Mouse (Mus musculus): ENCODE measurements at regions not wholly inside any gene's neighbourhood (a gene's known extent, or its start where the extent isn't known, plus 50 kb on each side); places are given as distances from the start of the nearest gene placed in this dataset.

- peak; percentile 48; the same call in 1 of the 2 replicates for ATAC-seq (ENCODE audit: insufficient number of reproducible peaks, insufficient read depth, low FRiP score, low TSS enrichment)
- WGBS = 84% methylated on average over 1 of the region's 1 CpGs
- H3K9ac ChIP-seq = no peak overlapping the region
These were observed 162.6 kb upstream of the Nckap5 start for GRCm38 (mm10) chr1:126993061-126993640.

GRCm38 (mm10) chr1:126992441-126992840, 161.8 kb upstream of the Nckap5 start:
- H3K4me3 ChIP-seq = no peak overlapping the region
- H3K9ac ChIP-seq = no peak overlapping the region
- H3K9me3 ChIP-seq = no peaks in the 10 kb centered on the region
- H3K27ac ChIP-seq = no peak overlapping the region
- ATAC-seq (ENCODE audit: insufficient number of reproducible peaks, insufficient read depth, low FRiP score, low TSS enrichment) = no peak
- no peaks in the 10 kb centered on the region for H3K27me3 ChIP-seq
- no peaks in the 10 kb centered on the region for H3K4me1 ChIP-seq
- no peaks in the 10 kb centered on the region for H3K36me3 ChIP-seq
- 62% methylated on average over 4 of the region's 4 CpGs for WGBS
- H3K4me2 ChIP-seq (replicated peaks) = no peak overlapping the region

More at GRCm38 (mm10) chr1:126993061-126993640, 162.6 kb upstream of the Nckap5 start:
- Histone ChIP-seq H3K27me3 (no peaks in the 10 kb centered on the region), H3K4me3 (no peak overlapping the region), H3K4me2 (replicated peaks) (no peak overlapping the region), H3K36me3 (no peaks in the 10 kb centered on the region), H3K9me3 (no peaks in the 10 kb centered on the region), H3K27ac (no peak overlapping the region), H3K4me1 (no peaks in the 10 kb centered on the region)

- ATAC-seq (ENCODE audit: insufficient number of reproducible peaks, insufficient read depth, low FRiP score, low TSS enrichment) = no peak
- Histone ChIP-seq H3K4me1 (no peaks in the 10 kb centered on the region), H3K9me3 (no peaks in the 10 kb centered on the region), H3K27me3 (no peaks in the 10 kb centered on the region), H3K9ac (no peak overlapping the region), H3K4me2 (replicated peaks) (no peak overlapping the region), H3K4me3 (no peak overlapping the region), H3K27ac (no peak overlapping the region), H3K36me3 (no peaks in the 10 kb centered on the region)
- WGBS = 81% methylated on average over 5 of the region's 5 CpGs
These were observed 152.2 kb upstream of the Nckap5 start for GRCm38 (mm10) chr1:126982805-126983204.

GRCm38 (mm10) chr1:126980311-126980710, 149.7 kb upstream of the Nckap5 start:
- H3K4me2 ChIP-seq (replicated peaks) = no peak overlapping the region
- no peaks in the 10 kb centered on the region for H3K4me1 ChIP-seq
- 93% methylated on average over 14 of the region's 14 CpGs for WGBS
- no peak overlapping the region for H3K4me3 ChIP-seq
- H3K27me3 ChIP-seq = no peaks in the 10 kb centered on the region
- no peak for ATAC-seq (ENCODE audit: insufficient number of reproducible peaks, insufficient read depth, low FRiP score, low TSS enrichment)
- no peak overlapping the region for H3K9ac ChIP-seq
- no peak overlapping the region for H3K27ac ChIP-seq
- no peaks in the 10 kb centered on the region for H3K9me3 ChIP-seq
- no peaks in the 10 kb centered on the region for H3K36me3 ChIP-seq

GRCm38 (mm10) chr1:126973871-126974270, 143.3 kb upstream of the Nckap5 start:
- H3K4me1 ChIP-seq = no peaks in the 10 kb centered on the region
- H3K36me3 ChIP-seq = no peaks in the 10 kb centered on the region
- no peaks in the 10 kb centered on the region for H3K9me3 ChIP-seq
- no peak overlapping the region for H3K4me2 ChIP-seq (replicated peaks)
- H3K27me3 ChIP-seq = no peaks in the 10 kb centered on the region
- no peak overlapping the region for H3K4me3 ChIP-seq
- H3K9ac ChIP-seq = no peak overlapping the region
- 85% methylated on average over 1 of the region's 1 CpGs for WGBS
- no peak for ATAC-seq (ENCODE audit: insufficient number of reproducible peaks, insufficient read depth, low FRiP score, low TSS enrichment)
- H3K27ac ChIP-seq = no peak overlapping the region

- no peak overlapping the region for H3K4me2 ChIP-seq (replicated peaks)
- H3K9me3 ChIP-seq = no peaks in the 10 kb centered on the region
- H3K36me3 ChIP-seq = no peaks in the 10 kb centered on the region
- H3K4me3 ChIP-seq = no peak overlapping the region
- no peak overlapping the region for H3K9ac ChIP-seq
- H3K4me1 ChIP-seq = no peaks in the 10 kb centered on the region
- no peak for ATAC-seq (ENCODE audit: insufficient number of reproducible peaks, insufficient read depth, low FRiP score, low TSS enrichment)
- WGBS = 77% methylated on average over 10 of the region's 10 CpGs
- H3K27ac ChIP-seq = no peak overlapping the region
- no peaks in the 10 kb centered on the region for H3K27me3 ChIP-seq
These were observed 141.3 kb upstream of the Nckap5 start for GRCm38 (mm10) chr1:126971777-126972421.

GRCm38 (mm10) chr1:126971118-126971517, 140.5 kb upstream of the Nckap5 start:
- Histone ChIP-seq H3K4me3 (no peak overlapping the region), H3K27ac (no peak overlapping the region), H3K9me3 (no peaks in the 10 kb centered on the region), H3K4me2 (replicated peaks) (no peak overlapping the region), H3K36me3 (no peaks in the 10 kb centered on the region), H3K27me3 (no peaks in the 10 kb centered on the region), H3K4me1 (no peaks in the 10 kb centered on the region), H3K9ac (no peak overlapping the region)
- no peak for ATAC-seq (ENCODE audit: insufficient number of reproducible peaks, insufficient read depth, low FRiP score, low TSS enrichment)
- 76% methylated on average over 1 of the region's 1 CpGs for WGBS

- Histone ChIP-seq H3K4me1 (no peaks in the 10 kb centered on the region), H3K27ac (no peak overlapping the region), H3K9me3 (no peaks in the 10 kb centered on the region), H3K4me3 (no peak overlapping the region), H3K27me3 (no peaks in the 10 kb centered on the region), H3K36me3 (no peaks in the 10 kb centered on the region), H3K9ac (no peak overlapping the region), H3K4me2 (replicated peaks) (no peak overlapping the region)
- no peak for ATAC-seq (ENCODE audit: insufficient number of reproducible peaks, insufficient read depth, low FRiP score, low TSS enrichment)
These were observed 135.8 kb upstream of the Nckap5 start for GRCm38 (mm10) chr1:126966394-126966793.

- Histone ChIP-seq H3K36me3 (no peaks in the 10 kb centered on the region), H3K9ac (no peak overlapping the region), H3K4me1 (no peaks in the 10 kb centered on the region), H3K4me2 (replicated peaks) (no peak overlapping the region), H3K27ac (no peak overlapping the region), H3K4me3 (no peak overlapping the region), H3K27me3 (no peaks in the 10 kb centered on the region), H3K9me3 (no peaks in the 10 kb centered on the region)
- no peak for ATAC-seq (ENCODE audit: insufficient number of reproducible peaks, insufficient read depth, low FRiP score, low TSS enrichment)
- WGBS = 79% methylated on average over 12 of the region's 12 CpGs
These were observed 125.5 kb upstream of the Nckap5 start for GRCm38 (mm10) chr1:126955839-126956720.

- H3K4me2 ChIP-seq (replicated peaks) = no peak overlapping the region
- H3K9ac ChIP-seq = no peak overlapping the region
- H3K36me3 ChIP-seq = no peaks in the 10 kb centered on the region
- ATAC-seq (ENCODE audit: insufficient number of reproducible peaks, insufficient read depth, low FRiP score, low TSS enrichment) = no peak
- H3K9me3 ChIP-seq = no peaks in the 10 kb centered on the region
- H3K4me3 ChIP-seq = no peak overlapping the region
- WGBS = 93% methylated on average over 1 of the region's 1 CpGs
- no peaks in the 10 kb centered on the region for H3K4me1 ChIP-seq
- H3K27me3 ChIP-seq = no peaks in the 10 kb centered on the region
- H3K27ac ChIP-seq = no peak overlapping the region
These were observed 117.3 kb upstream of the Nckap5 start for GRCm38 (mm10) chr1:126947860-126948259.

GRCm38 (mm10) chr1:126932658-126933057, 102.1 kb upstream of the Nckap5 start:
- Histone ChIP-seq H3K9ac (no peak overlapping the region), H3K4me2 (replicated peaks) (no peak overlapping the region), H3K9me3 (no peaks in the 10 kb centered on the region), H3K27me3 (no peaks in the 10 kb centered on the region), H3K4me1 (peaks cover 18% of the 10 kb centered on the region; the same call in 1 of the 2 replicates), H3K36me3 (no peaks in the 10 kb centered on the region), H3K27ac (no peak overlapping the region), H3K4me3 (no peak overlapping the region)
- no peak for ATAC-seq (ENCODE audit: insufficient number of reproducible peaks, insufficient read depth, low FRiP score, low TSS enrichment)
- WGBS = 38% methylated on average over 4 of the region's 4 CpGs

- WGBS = 4% methylated on average over 6 of the region's 6 CpGs
- no peaks in the 10 kb centered on the region for H3K36me3 ChIP-seq
- no peak for ATAC-seq (ENCODE audit: insufficient number of reproducible peaks, insufficient read depth, low FRiP score, low TSS enrichment)
These were observed 101.2 kb upstream of the Nckap5 start for GRCm38 (mm10) chr1:126931754-126932153.

More at GRCm38 (mm10) chr1:126931754-126932153, 101.2 kb upstream of the Nckap5 start:
- H3K4me2 ChIP-seq (replicated peaks) = no peak overlapping the region
- no peaks in the 10 kb centered on the region for H3K27me3 ChIP-seq
- H3K4me3 ChIP-seq = no peak overlapping the region
- no peaks in the 10 kb centered on the region for H3K9me3 ChIP-seq
- peaks cover 18% of the 10 kb centered on the region; the same call in 1 of the 2 replicates for H3K4me1 ChIP-seq
- H3K9ac ChIP-seq = no peak overlapping the region
- no peak overlapping the region for H3K27ac ChIP-seq
